Mouse (Mus musculus) small intestine, adult 2 months (tissue): ENCODE data around the gene Luzp1. TPM values are rescaled to one million over a fixed set of nuclear protein-coding genes. Genes with fewer than 3 reads are reported as not detected.

Source experiments
- H3K27ac ChIP-seq: fragments of 200-500 bp; 2 replicates; pipeline ENCODE4 v1.5.1; 2012; ENCODE audit warnings: low read depth, low read length, control low read depth, inconsistent platforms; ENCODE audit not compliant: insufficient read depth
- H3K27me3 ChIP-seq: fragments of 200-500 bp; 2 replicates; pipeline ENCODE4 v1.6.1; 2012; ENCODE audit warnings: mild to moderate bottlenecking, moderate library complexity, low read length, inconsistent platforms; ENCODE audit not compliant: control insufficient read depth, insufficient read depth
- H3K36me3 ChIP-seq: fragments of 200-500 bp; 2 replicates; pipeline ENCODE4 v1.6.1; 2012; ENCODE audit warnings: mild to moderate bottlenecking, low read length, control low read depth, inconsistent platforms; ENCODE audit not compliant: control insufficient read depth, insufficient read depth
- H3K4me1 ChIP-seq: fragments of 200-500 bp; 2 replicates; pipeline ENCODE4 v1.6.1; 2012; ENCODE audit warnings: low read length, inconsistent platforms, mixed read lengths; ENCODE audit not compliant: control insufficient read depth, insufficient read depth, insufficient read length
- H3K4me3 ChIP-seq: fragments of 200-500 bp; 2 replicates; pipeline ENCODE4 v1.5.1; 2012; ENCODE audit warnings: low read depth, mild to moderate bottlenecking, control low read depth, inconsistent platforms, low read length, moderate library complexity
- CTCF ChIP-seq: fragments of 200-500 bp; IDR thresholded peaks from 2 replicates; pipeline ENCODE4 v1.5.1; 2012; ENCODE audit warnings: low read depth, mild to moderate bottlenecking, control low read depth, inconsistent platforms, low read length, moderate library complexity, mixed read lengths; ENCODE audit not compliant: insufficient replicate concordance, insufficient read length; ENCODE audit errors: extremely low read depth
- POLR2A ChIP-seq: fragments of 200-500 bp; IDR thresholded peaks from 2 replicates; pipeline ENCODE4 v1.6.1; 2012; ENCODE audit warnings: low read depth, mild to moderate bottlenecking, control low read depth, inconsistent platforms, low read length, moderate library complexity
- WGBS: fragments of 180-500 bp; shearing (Covaris S2); methylation state at CpG from one replicate; pipeline ENCODE4 v1.1.7; 2018; 5-methylcytosine and 5-hydroxymethylcytosine counted together
- polyA plus RNA-seq: library from polyadenylated mRNA; depleted of rRNA; stranded (reverse); fragments of >200 nt; gene quantifications from 2 replicates; pipeline ENCODE4 v1.2.3, GENCODE M21; 2012

Gene Luzp1
- polyA plus RNA-seq, 1 experiment = 18.0 TPM

- H3K27ac ChIP-seq = no peak overlapping the region
- no peaks in the 10 kb centered on the region for H3K27me3 ChIP-seq
- H3K4me3 ChIP-seq = no peak overlapping the region
- peaks cover 13% of the 10 kb centered on the region for H3K4me1 ChIP-seq
- no peak for TF ChIP-seq POLR2A
- no peak for TF ChIP-seq CTCF
- no peaks in the 10 kb centered on the region for H3K36me3 ChIP-seq
Measured at GRCm38 (mm10) chr4:136512905-136513304, 43.3 kb downstream of the Luzp1 start.

GRCm38 (mm10) chr4:136518141-136518540 is 48.6 kb downstream of the Luzp1 start:
- TF ChIP-seq CTCF = no peak
- TF ChIP-seq POLR2A = no peak
- Histone ChIP-seq H3K4me1 (peaks cover 8% of the 10 kb centered on the region; the same call in 1 of the 2 replicates), H3K27me3 (no peaks in the 10 kb centered on the region), H3K36me3 (peaks cover 7% of the 10 kb centered on the region), H3K4me3 (no peak overlapping the region), H3K27ac (no peak overlapping the region)
- 81% methylated on average over 2 of the region's 2 CpGs for WGBS

GRCm38 (mm10) chr4:136518576-136518975 is 49.0 kb downstream of the Luzp1 start:
- Histone ChIP-seq H3K27ac (no peak overlapping the region), H3K36me3 (peaks cover 7% of the 10 kb centered on the region), H3K4me3 (no peak overlapping the region), H3K27me3 (no peaks in the 10 kb centered on the region), H3K4me1 (peaks cover 7% of the 10 kb centered on the region; the same call in 1 of the 2 replicates)
- TF ChIP-seq CTCF = no peak
- no peak for TF ChIP-seq POLR2A
- 87% methylated on average over 2 of the region's 2 CpGs for WGBS

GRCm38 (mm10) chr4:136519866-136520265 is 50.3 kb downstream of the Luzp1 start:
- Histone ChIP-seq H3K27ac (no peak overlapping the region), H3K36me3 (peaks cover 11% of the 10 kb centered on the region), H3K27me3 (no peaks in the 10 kb centered on the region), H3K4me3 (no peak overlapping the region), H3K4me1 (peaks cover 7% of the 10 kb centered on the region; the same call in 1 of the 2 replicates)
- TF ChIP-seq POLR2A = no peak
- TF ChIP-seq CTCF = no peak

GRCm38 (mm10) chr4:136521898-136522297 is 52.3 kb downstream of the Luzp1 start:
- 87% methylated on average over 5 of the region's 5 CpGs for WGBS
- no peak overlapping the region for H3K27ac ChIP-seq
- peaks cover 2% of the 10 kb centered on the region; the same call in 1 of the 2 replicates for H3K4me1 ChIP-seq
- H3K4me3 ChIP-seq = no peak overlapping the region
- peaks cover 13% of the 10 kb centered on the region for H3K36me3 ChIP-seq
- TF ChIP-seq POLR2A = no peak
- TF ChIP-seq CTCF = no peak
- H3K27me3 ChIP-seq = no peaks in the 10 kb centered on the region

GRCm38 (mm10) chr4:136524309-136524708 is 54.7 kb downstream of the Luzp1 start:
- H3K4me1 ChIP-seq = no peaks in the 10 kb centered on the region

GRCm38 (mm10) chr4:136526412-136526811 is 56.9 kb downstream of the Luzp1 start:
- Histone ChIP-seq H3K27me3 (no peaks in the 10 kb centered on the region), H3K27ac (no peak overlapping the region), H3K36me3 (peaks cover 19% of the 10 kb centered on the region), H3K4me3 (no peak overlapping the region), H3K4me1 (no peaks in the 10 kb centered on the region)
- peak; percentile 78; the same call in 1 of the 2 replicates for TF ChIP-seq CTCF
- no peak for TF ChIP-seq POLR2A
- 24% methylated on average over 4 of the region's 4 CpGs for WGBS

More at GRCm38 (mm10) chr4:136524309-136524708, 54.7 kb downstream of the Luzp1 start:
- 83% methylated on average over 2 of the region's 2 CpGs for WGBS
- H3K4me3 ChIP-seq = no peak overlapping the region
- no peaks in the 10 kb centered on the region for H3K27me3 ChIP-seq
- H3K27ac ChIP-seq = no peak overlapping the region
- peaks cover 16% of the 10 kb centered on the region for H3K36me3 ChIP-seq
- TF ChIP-seq CTCF (no peak), POLR2A (no peak)
